Mouse (Mus musculus): ENCODE results near the gene Gm36028. TPM values are rescaled to one million over a fixed set of nuclear protein-coding genes. Genes with fewer than 3 reads are reported as not detected.
A peak's percentile ranks its signal among the peaks of the same experiment; 100 is the strongest.

Gm36028 gene
- polyA plus RNA-seq, 1 experiment from 2014 or later: not detected

- Histone ChIP-seq H3K4me2 (ENCODE audit: low read length) (no peak overlapping the region), H3K27ac (ENCODE audit: low read depth) (no peak overlapping the region), H3K27me3 (replicated peaks; ENCODE audit: control insufficient read depth, insufficient read depth, low read length) (no peaks in the 10 kb centered on the region), H3K36me3 (ENCODE audit: control insufficient read depth, insufficient read depth, low read length) (peaks cover 59% of the 10 kb centered on the region), H3K4me1 (replicated peaks; ENCODE audit: control insufficient read depth, insufficient read depth, low read length) (no peaks in the 10 kb centered on the region), H3K9ac (ENCODE audit: low read length) (no peak overlapping the region), H3K9me3 (ENCODE audit: control insufficient read depth, low read length) (no peaks in the 10 kb centered on the region), H3K4me3 (ENCODE audit: low read depth, low read length) (no peak overlapping the region)
- WGBS: 73% methylated on average over 2 of the region's 2 CpGs
- no peak for DNase-seq (ENCODE audit: low spot score)
- no peak for ATAC-seq (replicated peaks; ENCODE audit: low FRiP score, low TSS enrichment, low read depth)
Observed at GRCm38 (mm10) chr16:37881168-37881567, 20.2 kb upstream of the Gm36028 start.

DNA sequence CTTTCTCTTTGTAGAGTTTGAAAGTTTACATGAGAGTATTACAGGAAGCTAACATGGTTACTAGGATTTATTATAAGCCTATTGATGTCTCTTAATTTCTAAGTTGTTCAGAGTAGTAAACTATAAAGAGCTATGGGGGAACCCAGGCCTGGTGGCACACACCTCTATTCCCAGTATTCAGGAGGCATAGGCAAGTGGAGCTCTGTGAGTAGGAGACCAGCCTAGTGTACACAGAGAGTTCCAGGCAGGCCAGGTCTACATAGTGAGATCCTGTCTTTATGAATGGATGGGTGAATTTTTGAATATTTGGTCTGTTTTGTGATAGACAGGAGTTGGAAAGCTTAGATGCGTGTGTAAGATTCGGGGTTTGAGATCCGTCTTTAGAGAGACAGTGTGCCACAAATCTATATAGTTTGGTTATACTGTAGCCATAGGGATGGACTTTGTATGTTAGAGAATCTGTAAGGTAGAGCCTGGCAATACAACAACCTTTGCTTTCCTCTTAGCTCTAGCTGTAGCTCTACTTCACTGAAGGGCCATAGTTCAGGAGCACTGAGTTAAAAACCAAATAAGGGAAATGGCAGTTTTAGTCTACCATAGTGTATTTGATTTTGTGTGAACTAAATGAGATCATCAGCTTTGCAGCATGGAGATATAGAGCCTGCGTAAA is 18.9 kb upstream of the Gm36028 start:
- Histone ChIP-seq H3K27ac (ENCODE audit: low read depth) (no peak overlapping the region), H3K4me3 (ENCODE audit: low read depth, low read length) (no peak overlapping the region), H3K27me3 (replicated peaks; ENCODE audit: control insufficient read depth, insufficient read depth, low read length) (no peaks in the 10 kb centered on the region), H3K4me2 (ENCODE audit: low read length) (no peak overlapping the region), H3K4me1 (replicated peaks; ENCODE audit: control insufficient read depth, insufficient read depth, low read length) (no peaks in the 10 kb centered on the region), H3K9me3 (ENCODE audit: control insufficient read depth, low read length) (no peaks in the 10 kb centered on the region), H3K36me3 (ENCODE audit: control insufficient read depth, insufficient read depth, low read length) (peaks cover 59% of the 10 kb centered on the region), H3K9ac (ENCODE audit: low read length) (no peak overlapping the region)
- DNase-seq (ENCODE audit: low spot score): no peak
- WGBS: 96% methylated on average over 4 of the region's 4 CpGs
- no peak for ATAC-seq (replicated peaks; ENCODE audit: low FRiP score, low TSS enrichment, low read depth)

- DNase-seq (ENCODE audit: low spot score): no peak
- Histone ChIP-seq H3K9ac (ENCODE audit: low read length) (no peak overlapping the region), H3K4me1 (replicated peaks; ENCODE audit: control insufficient read depth, insufficient read depth, low read length) (no peaks in the 10 kb centered on the region), H3K4me2 (ENCODE audit: low read length) (no peak overlapping the region), H3K36me3 (ENCODE audit: control insufficient read depth, insufficient read depth, low read length) (peaks cover 59% of the 10 kb centered on the region), H3K27ac (ENCODE audit: low read depth) (no peak overlapping the region), H3K4me3 (ENCODE audit: low read depth, low read length) (no peak overlapping the region), H3K9me3 (ENCODE audit: control insufficient read depth, low read length) (no peaks in the 10 kb centered on the region), H3K27me3 (replicated peaks; ENCODE audit: control insufficient read depth, insufficient read depth, low read length) (no peaks in the 10 kb centered on the region)
- ATAC-seq (replicated peaks; ENCODE audit: low FRiP score, low TSS enrichment, low read depth): no peak
- 92% methylated on average over 7 of the region's 7 CpGs for WGBS
Observed at GRCm38 (mm10) chr16:37878951-37879505, 18.1 kb upstream of the Gm36028 start.

DNA sequence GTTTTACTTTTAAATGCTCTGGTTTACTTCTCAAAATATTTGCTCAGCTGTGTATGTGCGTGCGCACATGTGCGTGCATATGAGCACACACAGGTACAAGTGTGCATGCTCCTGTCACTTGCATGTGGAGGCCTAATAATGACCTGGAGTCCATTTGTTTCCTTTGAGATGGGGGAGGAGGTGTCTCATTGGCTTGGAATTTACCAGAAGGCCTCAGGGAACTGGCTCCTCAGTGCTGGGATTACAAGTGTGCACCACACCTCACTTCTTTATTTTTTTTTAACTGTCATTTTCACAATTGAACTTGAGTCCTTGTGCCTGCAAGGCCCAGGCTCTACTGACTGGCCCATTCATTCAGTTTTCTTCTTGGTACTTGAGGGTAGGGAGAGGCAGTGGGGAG is 16.5 kb upstream of the Gm36028 start:
- H3K36me3 ChIP-seq (ENCODE audit: control insufficient read depth, insufficient read depth, low read length): peaks cover 45% of the 10 kb centered on the region
- no peaks in the 10 kb centered on the region for H3K9me3 ChIP-seq (ENCODE audit: control insufficient read depth, low read length)
- WGBS: 99% methylated on average over 3 of the region's 3 CpGs
- H3K4me2 ChIP-seq (ENCODE audit: low read length): no peak overlapping the region
- no peaks in the 10 kb centered on the region for H3K27me3 ChIP-seq (replicated peaks; ENCODE audit: control insufficient read depth, insufficient read depth, low read length)
- no peak overlapping the region for H3K9ac ChIP-seq (ENCODE audit: low read length)
- H3K4me1 ChIP-seq (replicated peaks; ENCODE audit: control insufficient read depth, insufficient read depth, low read length): no peaks in the 10 kb centered on the region
- H3K4me3 ChIP-seq (ENCODE audit: low read depth, low read length): no peak overlapping the region
- no peak for DNase-seq (ENCODE audit: low spot score)
- no peak overlapping the region for H3K27ac ChIP-seq (ENCODE audit: low read depth)
- no peak for ATAC-seq (replicated peaks; ENCODE audit: low FRiP score, low TSS enrichment, low read depth)

GRCm38 (mm10) chr16:37874501-37875235 is 13.7 kb upstream of the Gm36028 start:
- Histone ChIP-seq H3K4me1 (replicated peaks; ENCODE audit: control insufficient read depth, insufficient read depth, low read length) (peaks cover 16% of the 10 kb centered on the region), H3K27me3 (replicated peaks; ENCODE audit: control insufficient read depth, insufficient read depth, low read length) (no peaks in the 10 kb centered on the region), H3K36me3 (ENCODE audit: control insufficient read depth, insufficient read depth, low read length) (peaks cover 22% of the 10 kb centered on the region), H3K9ac (ENCODE audit: low read length) (no peak overlapping the region), H3K4me3 (ENCODE audit: low read depth, low read length) (no peak overlapping the region), H3K9me3 (ENCODE audit: control insufficient read depth, low read length) (no peaks in the 10 kb centered on the region), H3K27ac (ENCODE audit: low read depth) (no peak overlapping the region), H3K4me2 (ENCODE audit: low read length) (no peak overlapping the region)
- 89% methylated on average over 4 of the region's 4 CpGs for WGBS
- no peak for ATAC-seq (replicated peaks; ENCODE audit: low FRiP score, low TSS enrichment, low read depth)
- DNase-seq (ENCODE audit: low spot score): no peak

DNA sequence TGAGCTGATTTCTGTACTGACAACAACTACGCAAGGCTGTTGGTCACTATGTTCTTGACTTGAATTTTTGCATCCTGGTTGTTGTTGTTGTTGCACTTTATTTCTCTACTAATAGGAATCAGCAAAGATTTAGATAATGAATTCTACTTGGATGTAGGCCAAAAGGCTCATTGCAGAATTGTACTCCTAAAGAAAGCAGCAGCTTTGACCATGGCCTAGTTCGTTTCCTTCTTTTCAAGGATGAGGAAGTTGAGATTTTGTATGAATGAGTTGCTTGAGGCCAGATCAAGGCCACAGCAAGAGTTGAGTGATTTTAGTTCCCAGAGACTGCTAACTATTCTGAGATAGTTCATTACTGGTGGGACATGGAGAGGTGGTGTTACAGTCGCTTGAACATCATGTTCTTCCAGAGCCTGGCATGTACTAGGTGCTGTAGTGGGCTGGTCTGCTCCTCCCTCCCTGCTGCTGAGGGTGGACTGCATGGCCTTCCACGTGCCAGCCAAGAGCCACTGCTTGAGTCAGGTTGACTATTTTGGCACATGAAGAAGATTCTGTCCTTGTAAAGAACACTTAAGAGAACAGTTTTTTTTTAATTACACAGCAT is 10.3 kb upstream of the Gm36028 start:
- H3K27ac ChIP-seq (ENCODE audit: low read depth): no peak overlapping the region
- no peaks in the 10 kb centered on the region for H3K27me3 ChIP-seq (replicated peaks; ENCODE audit: control insufficient read depth, insufficient read depth, low read length)
- no peak for DNase-seq (ENCODE audit: low spot score)
- peaks cover 17% of the 10 kb centered on the region for H3K4me1 ChIP-seq (replicated peaks; ENCODE audit: control insufficient read depth, insufficient read depth, low read length)
- ATAC-seq (replicated peaks; ENCODE audit: low FRiP score, low TSS enrichment, low read depth): no peak
- H3K9me3 ChIP-seq (ENCODE audit: control insufficient read depth, low read length): no peaks in the 10 kb centered on the region
- no peak overlapping the region for H3K4me3 ChIP-seq (ENCODE audit: low read depth, low read length)
- no peak overlapping the region for H3K4me2 ChIP-seq (ENCODE audit: low read length)
- H3K36me3 ChIP-seq (ENCODE audit: control insufficient read depth, insufficient read depth, low read length): no peaks in the 10 kb centered on the region
- no peak overlapping the region for H3K9ac ChIP-seq (ENCODE audit: low read length)
- 80% methylated on average over 4 of the region's 4 CpGs for WGBS

DNA sequence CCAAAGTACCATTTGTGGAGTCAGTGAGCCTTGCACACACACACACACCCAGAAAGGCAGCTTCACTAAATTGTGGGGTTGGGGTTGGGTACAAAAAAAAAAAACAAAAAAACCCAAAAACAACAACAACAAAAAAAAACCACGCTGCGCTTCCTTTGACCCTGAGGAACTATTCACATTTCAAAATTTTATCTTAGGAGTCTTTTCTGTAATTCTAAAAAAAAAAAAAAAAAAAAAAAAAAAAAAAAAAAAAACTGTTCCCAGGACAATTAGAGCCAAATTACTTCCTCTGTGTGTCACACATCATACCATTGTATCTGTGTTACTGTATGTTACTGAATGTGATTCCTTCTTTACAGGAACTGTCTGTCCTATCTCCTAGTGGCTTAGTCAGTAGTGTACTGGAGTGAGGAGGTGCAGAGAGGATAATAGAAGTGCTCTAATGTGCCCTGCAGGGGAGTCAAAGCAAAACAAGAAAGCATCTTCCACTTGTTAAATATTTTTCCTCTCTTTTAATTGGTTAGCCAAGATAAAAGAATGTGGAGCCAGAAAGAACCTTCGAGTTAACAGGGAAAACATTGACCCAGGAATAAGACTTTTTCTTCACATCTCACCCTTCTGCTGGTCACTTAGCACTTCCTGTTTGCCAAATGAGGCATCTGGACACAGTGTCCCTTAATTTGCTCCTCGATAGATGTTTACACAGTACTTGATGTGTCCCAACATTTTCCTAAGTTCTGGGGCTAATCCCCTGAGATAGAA is 8.7 kb upstream of the Gm36028 start:
- peaks cover 17% of the 10 kb centered on the region for H3K4me1 ChIP-seq (replicated peaks; ENCODE audit: control insufficient read depth, insufficient read depth, low read length)
- peak overlapping the region; percentile 99 for H3K27ac ChIP-seq (ENCODE audit: low read depth)
- H3K4me2 ChIP-seq (ENCODE audit: low read length): peak overlapping the region; percentile 76
- H3K36me3 ChIP-seq (ENCODE audit: control insufficient read depth, insufficient read depth, low read length): no peaks in the 10 kb centered on the region
- WGBS: 20% methylated on average over 4 of the region's 4 CpGs
- peak overlapping the region; percentile 74 for H3K4me3 ChIP-seq (ENCODE audit: low read depth, low read length)
- ATAC-seq (replicated peaks; ENCODE audit: low FRiP score, low TSS enrichment, low read depth): no peak
- no peaks in the 10 kb centered on the region for H3K9me3 ChIP-seq (ENCODE audit: control insufficient read depth, low read length)
- no peak for DNase-seq (ENCODE audit: low spot score)
- peak overlapping the region; percentile 90 for H3K9ac ChIP-seq (ENCODE audit: low read length)
- H3K27me3 ChIP-seq (replicated peaks; ENCODE audit: control insufficient read depth, insufficient read depth, low read length): no peaks in the 10 kb centered on the region
